Mouse (Mus musculus) E14TG2a.4 (cell line): Measurements from ENCODE around the gene Klhdc1.

ENCODE experiments used
- CTCF ChIP-seq: conservative IDR thresholded peaks from 2 replicates; pipeline ENCODE4 v1.5.1; 2014; ENCODE audit warnings: low read length
- NANOG ChIP-seq: IDR thresholded peaks from 2 replicates; pipeline ENCODE4 v1.6.1; 2014; ENCODE audit warnings: borderline replicate concordance, low read length, mixed read lengths
- POU5F1 ChIP-seq: IDR thresholded peaks from 2 replicates; pipeline ENCODE4 v1.6.1; 2014; ENCODE audit warnings: low read length, borderline replicate concordance

DNA sequence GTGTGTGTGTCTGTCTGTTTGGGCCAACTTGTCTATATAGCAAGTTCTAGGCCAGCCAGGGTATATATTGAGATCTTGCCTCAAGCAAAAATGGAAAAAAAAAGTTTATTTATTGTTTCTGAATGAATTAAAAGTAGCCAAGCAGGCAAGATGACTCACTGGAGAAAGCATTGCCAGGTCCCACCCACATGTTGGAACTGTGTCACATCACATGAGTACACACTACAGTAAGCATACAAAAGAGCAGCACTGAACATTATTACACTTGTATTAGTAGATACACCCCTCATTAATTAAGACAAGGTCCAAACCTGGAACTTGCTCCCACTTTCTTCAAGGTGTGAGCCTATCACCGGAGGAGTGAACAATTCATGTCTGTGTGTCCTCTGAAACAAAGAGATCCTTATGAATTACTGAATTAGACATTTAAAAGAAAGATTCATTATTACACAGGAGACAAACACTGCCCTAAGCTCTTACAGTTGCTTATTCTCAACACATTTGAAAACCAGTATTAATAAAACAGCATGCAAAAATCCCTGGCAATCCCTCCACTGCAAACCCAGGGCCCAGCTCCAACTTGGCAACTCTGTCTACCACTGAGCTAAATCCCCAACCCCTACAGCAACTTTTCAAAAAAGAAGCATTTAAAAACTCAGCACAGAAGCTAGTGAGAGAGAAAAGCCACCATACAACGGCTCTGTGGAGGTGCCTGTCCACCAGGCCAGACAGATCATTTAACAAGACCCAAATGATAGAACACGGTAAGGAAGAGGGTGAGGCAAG lies 25.8 kb upstream of the Klhdc1 start:
- TF ChIP-seq CTCF (no peak), POU5F1 (no peak), NANOG (no peak)
